Mouse (Mus musculus): ENCODE measurements around the gene Tlnrd1.

The Tlnrd1 gene

DNA sequence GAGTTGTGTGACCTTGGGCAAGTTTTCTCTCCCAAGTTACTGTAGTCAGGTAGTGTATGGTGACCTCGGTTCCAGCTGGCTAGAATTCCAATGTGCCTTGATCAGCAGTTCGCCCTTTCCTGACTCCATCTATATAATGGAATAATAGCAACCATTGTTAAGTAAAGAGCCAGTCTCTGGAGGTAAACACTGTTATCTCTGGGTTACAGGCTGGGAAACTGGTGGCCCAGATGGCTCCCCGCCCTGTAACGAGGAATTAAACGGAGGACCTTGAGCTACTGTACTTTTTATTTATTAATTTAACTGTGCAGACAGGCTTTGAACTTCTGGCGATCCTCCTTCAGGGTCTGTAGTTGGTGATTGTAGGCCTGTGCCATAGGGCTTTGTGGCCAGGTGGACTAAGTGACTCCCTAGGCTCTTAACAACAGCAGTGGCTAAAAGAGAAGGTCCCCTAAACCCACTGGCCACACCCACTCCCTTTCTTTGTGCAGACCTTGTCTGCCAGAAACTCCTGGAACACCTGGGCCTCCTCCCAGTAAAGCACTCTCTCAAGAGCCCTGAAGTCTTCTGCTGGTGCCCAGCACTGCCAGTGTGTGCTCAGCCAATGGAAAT, 922 bp upstream of the Tlnrd1 start:
- DNase-seq (ENCODE audit: low spot score): no peak

DNA sequence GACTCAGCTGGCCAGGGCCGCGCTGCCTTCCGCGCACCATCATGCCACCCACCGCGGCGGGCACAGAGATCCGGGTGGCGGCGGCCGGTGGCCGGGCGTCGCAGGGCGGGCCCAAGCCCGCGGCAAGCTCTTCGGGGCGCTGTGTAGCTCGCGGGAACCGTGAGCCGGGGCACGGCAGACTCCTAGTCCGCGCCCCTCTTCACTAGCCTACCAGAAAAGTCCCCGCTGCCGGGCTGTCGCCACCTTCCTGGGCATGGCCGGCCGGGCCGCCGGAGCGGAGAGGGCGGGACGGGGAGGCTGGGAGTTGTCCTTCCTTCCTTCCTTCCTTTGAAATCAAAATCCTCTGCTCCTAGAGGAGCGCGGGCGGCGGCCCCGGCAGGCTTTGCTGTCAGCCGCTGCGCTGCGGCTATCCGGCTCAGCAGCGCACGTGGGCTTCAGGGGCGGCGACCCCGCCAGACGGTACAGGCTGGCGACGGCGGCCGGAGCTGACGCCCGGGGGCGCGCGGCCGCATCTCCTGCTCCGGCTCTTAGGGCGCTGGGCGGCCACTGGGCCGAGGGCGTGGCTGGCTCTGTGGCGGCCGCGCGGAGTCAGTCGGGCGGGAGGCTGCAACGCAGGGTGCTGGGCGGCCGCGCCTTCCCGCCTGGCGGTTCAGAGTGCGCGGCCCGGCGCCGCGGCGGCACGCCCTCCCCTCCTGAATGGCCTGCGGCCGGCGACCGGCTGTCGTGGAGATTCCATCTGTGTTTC, 657 bp downstream of the Tlnrd1 start:
- peak; percentile 35 for DNase-seq (ENCODE audit: low spot score)

DNA sequence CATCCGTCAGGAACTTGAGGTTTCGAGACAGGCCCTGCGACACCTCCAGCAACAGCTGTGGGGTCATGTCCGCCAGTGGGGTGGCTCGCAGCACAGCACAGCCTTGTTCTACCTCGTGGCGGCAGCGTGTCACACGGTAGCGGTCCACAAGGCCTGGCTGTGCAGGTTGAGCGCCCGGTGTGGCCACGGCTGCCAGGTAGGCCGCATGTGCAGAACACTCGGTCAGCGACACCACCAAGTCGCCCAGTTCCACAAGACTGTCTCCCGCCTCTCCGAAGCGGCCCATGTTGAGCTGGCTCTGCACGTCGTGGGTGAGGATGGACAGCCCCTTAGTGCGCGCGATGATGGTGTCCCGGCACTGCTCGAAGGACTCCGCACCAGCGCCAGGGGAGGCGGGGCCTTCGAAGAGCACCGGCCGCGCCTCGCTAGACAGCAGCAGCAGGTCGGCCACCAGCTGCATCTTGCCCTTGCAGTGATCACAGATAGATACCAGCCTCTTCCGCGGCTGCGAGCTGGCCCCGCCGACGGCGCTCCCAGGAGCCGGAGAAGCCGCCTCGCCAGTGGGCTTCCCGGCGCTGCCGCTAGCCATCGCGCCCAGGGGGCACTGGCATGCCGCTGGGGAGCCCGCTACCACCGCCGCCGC, 1.4 kb downstream of the Tlnrd1 start:
- no peak for DNase-seq (ENCODE audit: low spot score)

DNA sequence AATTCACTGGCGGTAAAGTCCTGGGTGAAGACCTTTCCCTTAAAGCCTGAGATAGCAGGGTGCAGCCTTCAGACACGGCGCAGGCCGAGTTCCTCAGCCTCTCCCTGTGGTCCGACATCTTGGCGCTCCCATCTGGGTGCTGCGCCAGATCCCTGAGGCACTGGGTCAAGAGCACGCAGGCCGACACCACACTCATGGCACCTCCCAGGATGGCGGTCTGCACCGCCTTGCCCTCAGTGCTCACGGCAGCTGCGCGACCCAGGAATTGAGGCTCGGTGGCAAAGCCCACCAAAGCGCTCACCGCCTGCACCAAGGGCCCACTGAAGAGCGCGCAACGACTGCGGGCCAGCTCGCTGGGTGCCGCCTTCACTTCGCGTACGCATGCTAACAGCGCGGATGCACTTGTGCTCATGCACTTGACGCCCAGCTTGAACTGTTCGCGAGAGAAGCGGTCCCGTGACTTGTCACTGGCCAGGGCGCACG, 1.9 kb downstream of the Tlnrd1 start:
- no peak for DNase-seq (ENCODE audit: low spot score)

DNA sequence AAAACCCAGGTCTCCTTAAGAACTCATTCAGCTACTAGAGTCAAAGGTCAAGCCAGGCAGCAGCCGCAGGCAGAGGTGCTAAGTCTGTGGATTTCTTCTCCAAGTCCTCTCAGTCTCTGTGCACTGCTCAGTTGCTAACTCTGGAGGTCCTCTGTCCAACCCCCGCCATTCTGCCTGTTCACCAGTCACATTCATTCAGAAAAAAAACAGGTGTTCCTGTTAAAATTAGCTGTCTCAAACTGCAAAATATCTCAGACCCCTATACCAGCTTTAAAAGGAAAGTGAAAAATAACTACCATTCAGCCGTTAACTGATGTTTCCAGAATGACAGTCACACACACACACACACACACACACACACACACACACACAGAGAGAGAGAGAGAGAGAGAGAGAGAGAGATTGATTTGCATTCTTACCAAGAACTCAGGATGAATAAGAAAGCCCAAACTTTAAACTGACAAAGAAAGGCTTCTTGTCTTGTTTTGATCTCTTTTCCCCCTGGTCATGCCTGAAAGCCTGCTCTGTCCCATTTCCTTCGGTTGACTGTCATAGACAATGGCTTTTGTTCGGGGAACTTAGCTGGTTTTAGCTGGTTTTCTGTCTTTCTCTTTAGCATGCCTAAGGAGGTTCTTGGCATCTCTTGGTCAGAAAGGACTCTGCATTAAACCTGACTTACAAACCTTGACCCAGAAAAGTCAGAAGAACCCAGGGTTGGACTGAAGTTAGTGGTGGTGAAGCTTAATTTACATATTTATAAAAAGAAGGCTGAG, 5.2 kb downstream of the Tlnrd1 start:
- no peak for DNase-seq (ENCODE audit: low spot score)

DNA sequence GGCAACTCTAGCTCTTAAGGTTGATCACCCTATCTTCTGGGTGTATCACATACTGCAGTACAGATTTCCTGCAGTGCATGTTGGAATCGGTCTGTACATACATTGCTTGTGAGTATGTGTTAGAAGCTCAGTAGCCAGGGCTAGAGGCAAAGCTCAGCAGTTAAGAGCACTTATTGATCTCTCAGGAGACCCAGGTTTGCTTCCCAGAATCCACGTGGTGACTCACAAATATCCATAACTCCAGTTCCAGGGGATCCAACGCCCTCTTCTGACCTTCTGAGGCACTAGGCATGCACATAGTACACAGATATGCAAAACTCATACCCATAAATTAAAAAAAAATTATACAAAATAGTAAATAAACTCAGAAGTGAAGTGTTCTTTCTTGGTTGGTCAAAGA, 7.0 kb downstream of the Tlnrd1 start:
- DNase-seq (ENCODE audit: low spot score): no peak

DNA sequence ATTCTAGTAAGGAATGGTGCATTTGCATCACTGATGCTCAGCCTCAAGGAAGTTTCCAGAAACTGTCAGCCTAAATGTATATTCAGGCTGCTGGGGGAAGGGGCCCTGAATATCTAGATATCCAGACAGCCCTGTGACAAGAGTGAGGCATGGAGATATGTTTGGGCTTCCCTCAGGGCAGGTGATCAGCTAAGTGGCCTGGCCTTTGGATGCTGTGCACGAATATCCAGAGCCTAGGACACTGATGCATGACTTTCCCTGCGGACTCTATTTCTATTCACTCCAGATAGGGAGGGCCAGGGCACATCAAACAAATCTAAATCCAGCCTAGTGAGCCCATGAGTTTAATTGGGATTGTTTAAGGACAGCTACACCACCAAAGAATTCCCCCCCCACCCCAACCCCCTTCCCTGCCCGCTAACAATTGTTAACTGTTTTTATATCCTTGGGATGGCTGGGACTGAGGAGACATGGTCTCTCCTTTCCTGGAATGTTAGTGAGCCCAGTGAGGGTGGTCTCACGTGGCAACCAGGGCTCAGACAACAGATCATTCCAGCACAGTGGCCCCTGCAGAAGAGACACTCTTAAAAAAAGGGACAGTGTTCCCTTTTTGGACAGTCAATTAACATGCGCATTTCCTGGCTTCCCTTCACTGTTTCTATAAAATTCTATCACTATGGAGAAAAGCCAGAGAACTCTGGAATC, 14.1 kb downstream of the Tlnrd1 start:
- no peak for DNase-seq (ENCODE audit: low spot score)

DNA sequence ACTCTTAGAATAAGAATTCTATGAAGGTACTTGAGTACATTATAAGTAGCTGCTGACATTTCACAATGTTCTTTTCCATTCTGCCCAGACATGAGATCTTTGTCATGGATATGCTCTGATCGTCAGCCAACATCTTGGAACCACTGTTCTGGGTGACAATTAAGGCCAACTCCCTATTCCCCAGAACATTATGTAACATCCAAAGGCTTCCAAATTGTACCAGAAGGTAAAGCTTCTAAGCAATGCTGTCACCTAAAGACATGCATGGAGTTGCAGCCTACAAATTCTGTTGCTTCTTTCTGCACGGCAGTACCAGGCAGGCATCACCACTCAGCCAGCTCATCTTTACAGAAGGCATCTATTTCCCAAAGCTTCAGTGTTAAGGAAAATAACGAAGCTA, 15.9 kb downstream of the Tlnrd1 start:
- no peak for DNase-seq (ENCODE audit: low spot score)

DNA sequence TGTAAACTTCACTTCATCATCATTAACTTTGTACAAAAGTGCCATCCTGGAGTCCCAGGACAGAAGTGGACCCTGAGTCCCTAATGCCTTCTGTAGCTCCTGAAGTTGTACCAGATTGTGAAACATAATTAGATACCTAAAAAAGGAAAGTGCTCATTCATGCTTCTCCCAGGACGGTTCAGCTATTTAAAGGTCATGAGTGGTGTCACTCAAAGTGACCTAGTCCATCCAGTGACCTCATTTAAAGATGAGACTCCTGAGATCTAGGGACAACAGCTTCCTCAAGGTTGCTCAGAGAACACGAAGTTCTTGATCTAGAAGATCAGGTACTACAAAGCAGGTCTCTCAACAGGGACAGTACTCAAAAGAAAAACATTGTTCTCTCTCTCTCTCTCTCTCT, 20.6 kb downstream of the Tlnrd1 start:
- no peak for DNase-seq (ENCODE audit: low spot score)

DNA sequence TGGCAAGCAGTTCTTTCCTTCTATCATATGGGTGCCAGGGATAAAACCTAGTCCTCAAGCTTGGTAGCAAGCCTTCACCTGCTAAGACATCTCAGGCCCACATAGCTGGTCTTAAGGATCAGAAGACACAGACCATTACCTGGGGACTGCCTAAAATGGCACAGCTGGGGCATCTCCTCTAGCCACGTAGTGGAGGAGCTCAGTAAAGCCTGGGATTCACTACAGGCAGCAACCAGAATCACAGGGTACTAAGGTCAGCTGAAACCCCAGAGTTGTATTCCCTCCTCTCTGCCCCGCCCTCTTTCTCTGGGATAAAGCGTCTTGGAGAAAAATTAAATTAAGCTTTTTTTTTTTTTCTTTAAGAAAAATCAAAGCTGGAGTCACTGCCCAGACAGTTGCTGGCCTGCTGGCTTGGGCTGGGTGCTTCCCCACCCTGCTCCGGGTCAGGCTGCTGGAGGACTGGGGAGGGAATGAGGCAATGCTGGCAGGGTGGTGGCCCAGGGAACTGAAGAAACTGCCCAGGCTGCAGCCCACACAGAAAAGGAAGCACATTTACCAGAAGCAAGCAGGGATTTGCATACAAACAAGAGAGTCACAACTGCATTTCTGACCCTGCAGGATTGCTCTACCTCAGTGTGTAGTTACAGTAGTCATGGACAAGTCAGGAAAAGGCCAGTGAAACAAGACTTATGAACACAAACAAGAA, 24.6 kb downstream of the Tlnrd1 start:
- DNase-seq (ENCODE audit: low spot score): no peak

DNA sequence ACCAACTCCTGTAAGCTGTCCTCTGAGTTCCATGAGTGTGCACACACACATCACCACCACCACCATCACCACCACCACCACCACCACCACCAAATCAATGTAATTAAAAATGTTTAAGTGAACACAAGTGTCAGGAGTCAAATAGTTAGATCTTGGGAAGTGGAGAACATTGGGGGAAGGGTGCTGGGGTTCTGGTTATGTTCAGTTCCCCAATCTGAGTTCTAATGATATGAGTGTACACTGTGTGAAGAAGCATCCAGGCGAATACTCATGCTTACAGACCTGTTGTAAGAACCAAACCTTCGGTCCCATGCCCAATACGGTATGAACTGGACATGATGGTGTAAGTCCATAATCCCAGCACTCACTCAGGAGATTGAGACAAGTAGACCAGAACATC, 26.2 kb downstream of the Tlnrd1 start:
- no peak for DNase-seq (ENCODE audit: low spot score)

DNA sequence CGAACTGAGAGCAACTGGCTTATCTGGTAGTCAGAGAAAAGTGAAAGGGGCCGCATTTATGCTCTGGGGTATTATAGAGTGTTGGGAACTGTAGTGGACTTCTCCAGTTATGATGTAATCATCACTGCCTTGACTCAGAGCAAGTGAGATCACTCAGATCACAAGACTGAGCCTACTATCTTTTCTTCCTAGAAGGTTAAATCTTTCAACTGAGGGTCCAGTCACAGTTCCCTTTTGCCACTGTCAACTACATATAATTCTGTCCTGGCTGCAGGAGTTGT, 27.0 kb downstream of the Tlnrd1 start:
- DNase-seq (ENCODE audit: low spot score): no peak

DNA sequence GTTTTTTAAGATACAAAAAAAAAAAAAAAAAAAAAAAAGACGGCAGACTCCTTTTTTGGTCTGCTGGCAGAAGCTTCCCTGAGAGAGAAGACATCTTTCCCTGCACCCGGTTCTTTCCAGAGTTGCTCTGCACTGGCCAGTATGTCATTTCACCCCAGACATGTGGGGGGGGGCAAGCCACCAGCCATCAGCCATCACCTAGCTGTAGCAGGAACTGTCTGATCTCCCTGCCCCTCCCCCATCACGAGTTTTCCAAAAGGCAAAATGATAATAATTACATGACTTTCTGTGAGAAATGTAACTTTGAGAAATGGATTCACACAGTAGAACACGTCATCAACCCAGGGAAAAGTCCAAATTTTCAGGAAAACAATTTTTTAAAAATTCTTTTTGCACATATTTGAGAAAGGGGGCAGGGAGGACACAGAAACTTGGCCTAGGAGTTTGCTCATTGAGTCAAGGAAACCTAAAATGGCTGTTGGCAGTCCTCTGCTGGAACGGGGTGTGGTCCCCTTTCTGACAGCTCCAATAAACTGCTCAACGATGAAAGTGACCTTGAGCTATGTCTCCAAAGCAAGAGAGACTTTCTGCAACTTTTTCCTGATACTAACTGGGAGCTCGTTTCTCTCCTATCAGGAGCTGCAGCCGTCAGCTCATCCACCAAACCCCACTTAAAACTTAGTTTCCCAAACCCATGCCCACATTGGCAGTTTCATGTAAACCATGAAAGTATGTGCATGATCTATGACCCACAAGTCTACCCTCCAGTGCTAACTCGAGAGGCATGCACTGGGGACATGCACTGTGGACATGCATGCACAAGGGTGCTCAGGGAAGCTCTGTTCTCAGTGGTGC, 27.5 kb downstream of the Tlnrd1 start:
- DNase-seq (ENCODE audit: low spot score): no peak

DNA sequence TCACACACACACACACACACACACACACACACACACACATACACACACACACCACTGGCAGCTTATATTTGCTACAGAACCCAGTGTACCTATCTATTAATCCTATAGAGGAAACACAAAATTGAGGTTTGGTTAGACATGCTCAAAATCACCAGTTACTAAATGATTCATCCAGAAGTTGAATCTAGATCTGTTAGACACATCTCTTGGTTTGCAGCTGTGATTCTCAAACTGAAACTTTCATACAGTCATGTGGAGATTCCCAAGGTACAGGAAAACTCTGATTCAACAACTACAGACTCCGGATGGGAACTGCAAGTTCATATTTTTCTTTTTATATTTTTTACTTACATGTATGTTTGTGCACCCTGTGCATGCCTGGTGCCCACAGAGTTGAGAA, 28.9 kb downstream of the Tlnrd1 start:
- no peak for DNase-seq (ENCODE audit: low spot score)

DNA sequence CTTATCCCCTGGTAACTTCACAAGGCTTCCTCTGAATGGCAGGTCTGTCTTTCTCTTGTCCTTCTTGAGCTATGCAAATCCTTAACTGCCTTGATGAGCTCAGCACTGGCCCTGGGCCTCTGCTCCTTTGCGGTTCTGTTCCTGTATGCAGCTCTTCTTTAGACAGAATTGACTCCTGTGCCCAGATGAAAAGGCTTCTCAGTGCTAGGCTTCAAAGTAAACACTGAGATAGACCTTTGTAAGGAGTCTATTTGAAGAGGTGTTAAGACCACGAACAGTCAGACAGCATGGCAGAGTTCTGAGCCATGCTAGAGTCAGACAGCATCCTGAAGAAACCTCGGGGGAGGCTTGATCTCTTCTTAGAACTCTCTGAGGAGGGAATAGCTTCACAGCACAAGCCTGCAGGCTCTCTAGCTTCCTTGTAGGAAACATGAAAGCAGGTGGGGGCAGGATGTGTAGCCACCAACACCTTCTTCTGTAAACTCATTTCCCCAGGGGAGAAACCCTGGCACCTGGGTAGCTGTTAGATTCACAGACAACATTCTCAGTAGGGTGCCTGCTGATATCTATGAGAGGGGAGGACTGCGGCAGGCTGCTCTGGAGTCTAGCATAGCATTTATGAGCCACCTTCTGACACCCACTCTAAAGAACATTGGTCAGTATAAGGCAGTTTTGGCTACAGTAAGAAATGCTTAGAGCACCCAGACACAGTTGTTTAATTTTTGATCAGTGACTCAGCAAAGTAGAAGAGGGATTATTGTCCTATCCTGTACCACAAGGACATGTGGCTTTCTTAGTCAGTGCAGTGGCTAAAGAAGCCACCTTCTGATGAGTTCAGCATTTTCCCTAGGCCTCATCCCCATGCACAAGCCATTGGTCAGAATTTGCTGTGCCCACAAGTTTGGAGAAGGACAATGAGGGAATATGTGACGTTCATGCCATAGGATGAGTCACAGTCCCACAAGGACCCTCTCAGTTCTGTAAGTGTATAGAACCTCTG, 31.4 kb downstream of the Tlnrd1 start:
- DNase-seq (ENCODE audit: low spot score): no peak

DNA sequence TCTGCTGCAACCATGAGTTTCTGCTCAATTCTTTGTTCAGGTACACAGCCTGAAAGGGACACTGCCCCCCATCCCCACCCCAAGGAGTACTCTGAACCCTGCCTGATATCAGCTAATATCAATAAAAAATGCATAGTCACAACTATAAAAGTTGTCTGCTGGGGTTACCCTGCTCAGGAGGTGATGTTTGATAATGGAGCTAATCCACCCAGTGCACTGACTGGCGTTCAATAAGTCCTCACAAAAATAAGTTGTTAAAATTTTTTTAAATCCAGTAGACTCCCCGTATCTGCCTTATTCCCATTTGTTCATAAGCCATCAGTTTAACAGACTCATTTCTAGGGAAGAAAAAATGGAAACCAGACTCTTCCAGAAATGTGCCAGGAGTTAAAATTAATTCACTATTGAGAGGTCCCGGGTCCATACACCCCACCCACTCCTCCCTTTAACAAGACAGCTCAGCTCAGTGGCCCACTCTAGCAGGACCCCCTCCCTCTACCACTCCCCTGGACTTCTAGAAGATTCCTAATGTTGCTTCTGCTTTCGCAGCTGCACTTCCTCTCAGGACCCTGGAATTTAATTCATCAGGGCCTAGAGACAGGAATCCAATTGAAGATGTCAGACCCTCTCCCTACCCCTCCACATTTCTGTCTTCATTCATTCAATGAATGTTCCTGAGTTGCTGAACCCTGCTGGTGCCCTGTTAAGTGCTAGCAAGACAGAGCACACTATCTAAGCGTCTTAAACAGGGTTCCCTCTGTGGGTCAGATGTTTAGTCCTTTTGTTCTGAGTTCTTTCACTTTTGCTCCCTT, 32.3 kb downstream of the Tlnrd1 start:
- no peak for DNase-seq (ENCODE audit: low spot score)

DNA sequence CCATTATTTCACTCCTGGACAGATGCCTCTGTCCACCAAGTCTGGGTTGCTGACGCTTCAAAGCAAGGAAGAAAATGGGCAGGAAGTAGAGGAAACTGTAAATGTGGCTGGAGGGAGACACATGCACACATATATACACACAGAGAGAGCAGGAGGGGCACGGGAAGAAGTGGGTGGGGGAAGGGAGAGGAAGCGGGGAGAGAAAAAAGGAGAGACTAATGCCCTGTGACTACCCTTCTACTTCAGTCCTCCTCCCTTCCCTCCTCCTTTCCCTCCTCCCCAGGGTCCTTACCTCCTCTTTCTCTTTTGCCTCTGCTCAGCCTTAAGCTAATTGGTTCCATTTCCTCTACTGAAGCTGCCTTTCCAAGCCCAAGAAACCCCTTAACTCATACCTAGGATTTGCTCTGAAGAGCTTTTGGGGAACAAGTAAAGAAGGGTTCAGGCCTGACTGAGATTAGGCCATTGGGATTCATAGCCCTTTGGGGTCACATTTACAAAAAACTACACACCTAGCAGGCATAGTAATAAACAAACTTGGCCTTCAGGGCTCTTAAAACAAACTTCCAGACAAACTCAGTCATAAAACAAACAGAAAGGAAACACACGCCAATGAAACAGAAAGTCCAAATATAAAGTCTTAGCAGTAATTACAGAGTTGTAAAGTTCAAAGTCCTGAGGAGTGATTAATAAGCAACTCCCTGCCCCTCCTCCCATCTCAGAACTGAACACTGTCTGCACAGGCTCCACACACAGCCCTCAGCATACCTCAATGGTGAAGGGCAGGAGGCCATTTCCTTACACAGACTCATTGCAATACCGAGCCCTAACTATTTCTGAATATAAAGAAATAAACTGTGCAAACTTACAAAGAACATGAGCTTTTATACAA, 36.7 kb downstream of the Tlnrd1 start:
- no peak for DNase-seq (ENCODE audit: low spot score)

Data from urinary bladder, postnatal 10 days (tissue).